Mouse (Mus musculus) left cerebral cortex, postnatal 36 days (tissue): ENCODE measurements at regions not wholly inside any gene's neighbourhood (a gene's known extent, or its start where the extent isn't known, plus 50 kb on each side); places are given as distances from the start of the nearest gene placed in this dataset.
A peak's percentile ranks its signal among the peaks of the same experiment; 100 is the strongest.

Experiments used
- DNase-seq, 2 experiments: peaks; one replicate each; pipeline ENCODE4 v3.0.0; 2021 to 2022; ENCODE audit warnings: low spot score in 2 of 2, mixed read lengths in 1 of 2
- intact Hi-C: fragments of 180-260 bp; cut with DNase I; formaldehyde crosslinking; loops from one replicate; pipeline ENCODE4 v1.15.1; 2025

DNA sequence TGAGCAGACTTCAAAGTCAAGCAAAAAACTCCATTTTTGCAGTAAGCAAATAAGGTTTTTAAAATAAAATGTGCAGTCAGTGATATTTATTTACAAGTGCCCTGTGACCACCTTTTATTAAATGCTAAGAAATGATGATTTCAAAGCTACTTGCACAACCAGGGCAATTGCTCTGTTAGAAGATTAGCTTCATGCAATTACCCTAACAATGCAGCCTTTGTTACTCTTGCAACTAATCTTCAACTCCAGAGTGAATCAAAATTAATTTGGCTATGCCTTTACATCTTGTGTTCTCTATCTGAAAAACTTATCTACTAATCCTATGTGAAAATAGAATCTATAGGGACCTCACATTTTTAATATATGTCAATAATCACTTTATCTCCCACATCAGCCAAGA is 160.3 kb upstream of the Gm6657 start:
- intact Hi-C loops: no loop called here
- no peak for DNase-seq

GRCm38 (mm10) chr12:78046582-78046981 is 147.5 kb upstream of the Gm6657 start:
- intact Hi-C loops: no loop called here
- no peak for DNase-seq

- DNase-seq: peak; percentile 44 to 49
- intact Hi-C loops: loop anchor here (2.0 kb wide), 1 partner anchor 33 kb away; no protein-coding TSS in a partner anchor
Observed at GRCm38 (mm10) chr12:78055956-78056355, 138.1 kb upstream of the Gm6657 start.

DNA sequence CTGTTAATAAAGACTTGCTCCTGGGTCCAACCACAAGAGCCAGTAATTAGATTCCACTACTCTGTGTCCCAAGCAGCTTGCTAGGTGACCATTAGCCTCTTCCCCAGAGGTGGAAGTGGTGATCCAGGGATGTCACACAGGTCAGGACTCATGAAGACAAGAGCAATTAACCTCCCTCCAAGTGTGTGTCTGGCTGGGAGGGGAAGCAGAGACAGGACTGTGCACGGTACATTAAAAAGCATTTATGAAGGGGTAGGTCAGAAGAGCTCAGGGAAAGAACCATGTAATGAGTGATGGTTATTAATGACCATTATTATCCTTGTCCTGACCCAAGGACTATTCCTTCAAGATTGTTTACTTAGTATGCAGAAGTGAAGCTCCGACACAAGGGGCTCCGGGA is 136.9 kb upstream of the Gm6657 start:
- intact Hi-C loops: loop anchor here (2.0 kb wide), 1 partner anchor 32 kb away; no protein-coding TSS in a partner anchor
- no peak for DNase-seq

DNA sequence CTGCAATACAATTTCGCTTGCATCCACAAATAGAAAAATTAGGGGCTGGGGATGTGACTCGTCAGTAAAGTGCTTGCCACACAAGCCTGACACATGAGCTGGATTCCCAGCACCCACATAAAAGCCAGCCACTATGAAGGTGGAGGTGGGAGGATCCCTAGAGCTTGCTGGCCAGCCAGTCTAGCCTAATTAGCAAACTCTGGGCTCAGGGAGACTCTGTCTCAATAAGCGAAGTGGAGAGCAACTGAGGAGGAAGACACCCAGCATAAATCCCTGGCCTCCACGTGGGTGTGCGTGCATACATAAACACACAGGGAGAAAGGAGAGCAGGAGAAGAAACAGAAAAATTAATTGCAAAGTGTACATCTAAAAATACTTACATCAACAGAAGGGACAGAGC is 134.1 kb upstream of the Gm6657 start:
- no peak for DNase-seq
- intact Hi-C loops: no loop called here

DNA sequence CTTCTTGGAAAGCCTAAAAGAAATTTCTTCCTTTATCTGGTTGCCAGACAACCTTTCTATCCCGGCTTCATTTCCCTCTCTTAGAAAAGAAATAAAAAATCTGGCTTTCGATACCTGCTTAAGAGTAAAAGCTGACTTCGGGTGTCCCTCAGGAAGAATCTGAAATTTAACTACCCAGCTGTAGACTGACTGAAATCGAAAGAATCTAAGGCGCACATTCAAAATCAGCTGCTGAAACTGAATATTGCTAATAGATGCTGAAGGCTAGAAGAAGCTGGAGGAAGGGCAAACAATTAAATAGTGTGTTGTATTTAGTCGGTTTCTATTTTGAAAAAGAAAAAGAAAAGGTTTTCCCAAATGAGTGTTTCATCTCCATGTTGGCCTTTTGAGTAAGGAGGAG is 128.0 kb upstream of the Gm6657 start:
- no peak for DNase-seq
- intact Hi-C loops: no loop called here

GRCm38 (mm10) chr12:78072935-78073334 is 121.1 kb upstream of the Gm6657 start:
- no peak for DNase-seq
- intact Hi-C loops: no loop called here

GRCm38 (mm10) chr12:78074290-78074802 is 119.7 kb upstream of the Gm6657 start:
- DNase-seq: no peak
- intact Hi-C loops: no loop called here

GRCm38 (mm10) chr12:78077285-78077684 is 116.8 kb upstream of the Gm6657 start:
- no peak for DNase-seq
- intact Hi-C loops: no loop called here

GRCm38 (mm10) chr12:78082163-78082562 is 111.9 kb upstream of the Gm6657 start:
- DNase-seq: no peak
- intact Hi-C loops: no loop called here

DNA sequence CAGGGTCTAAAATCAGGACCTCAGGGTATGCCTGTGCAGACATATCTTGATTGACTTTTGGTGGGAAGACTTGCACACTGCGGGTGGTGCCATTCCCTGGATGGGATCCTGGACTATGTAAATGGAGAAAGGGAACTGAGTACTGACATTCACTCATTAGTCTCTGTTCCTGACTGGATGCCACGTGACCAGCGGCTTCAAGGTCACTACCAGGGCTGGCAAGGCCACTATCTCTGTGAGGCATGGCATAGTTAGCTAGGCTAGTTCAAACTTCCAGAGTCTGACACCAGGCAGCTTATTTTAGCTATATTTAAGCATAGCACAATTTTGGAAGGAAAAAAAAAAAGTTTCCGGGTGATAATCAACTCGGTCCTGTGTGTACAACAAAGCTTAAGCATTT is 108.0 kb upstream of the Gm6657 start:
- DNase-seq: no peak
- intact Hi-C loops: no loop called here

DNA sequence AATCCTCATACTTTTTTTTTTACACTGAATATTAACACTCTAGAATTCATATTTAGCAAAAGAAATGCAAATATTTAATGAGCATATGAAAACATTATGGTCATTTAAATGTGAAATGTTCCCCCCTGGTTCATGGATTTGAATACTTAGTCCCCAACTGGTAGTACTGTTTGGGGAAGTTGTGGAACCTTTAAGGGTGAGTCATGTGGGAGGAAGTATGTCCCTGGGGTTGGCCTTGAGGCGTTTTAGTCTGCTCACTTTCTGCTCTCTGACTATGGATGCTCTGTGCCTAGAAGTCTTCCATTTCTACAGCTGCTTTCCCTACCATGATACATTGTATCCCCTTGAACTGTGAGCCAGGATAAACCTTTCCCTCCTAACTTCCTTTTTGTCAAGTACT is 106.1 kb upstream of the Gm6657 start:
- no peak for DNase-seq
- intact Hi-C loops: loop anchor here (2.0 kb wide), 1 partner anchor 31 kb away; no protein-coding TSS in a partner anchor

- DNase-seq: no peak
- intact Hi-C loops: loop anchor here (5.0 kb wide), 1 partner anchor 1092 kb away; no protein-coding TSS in a partner anchor
Observed at GRCm38 (mm10) chr12:78094471-78094870, 99.6 kb upstream of the Gm6657 start.

DNA sequence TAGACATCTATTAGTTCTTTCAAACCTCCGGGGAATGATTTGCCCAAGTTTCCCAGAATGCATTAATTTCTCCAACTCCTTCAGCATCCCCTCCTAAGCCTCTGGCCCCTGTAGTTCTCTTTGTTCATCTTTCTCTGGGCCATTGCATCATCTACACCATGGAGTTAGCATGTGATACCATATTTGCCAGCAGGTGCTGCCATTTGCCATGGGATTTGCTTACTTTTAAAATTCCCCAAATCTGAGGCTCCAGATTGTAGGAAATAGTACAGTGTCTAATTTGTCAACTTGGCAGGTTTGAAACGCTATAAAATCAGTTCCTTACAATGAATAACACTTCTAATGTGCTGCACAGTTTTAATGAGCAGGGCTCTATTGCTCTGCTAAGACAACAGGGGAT is 98.7 kb upstream of the Gm6657 start:
- DNase-seq: no peak
- intact Hi-C loops: no loop called here

DNA sequence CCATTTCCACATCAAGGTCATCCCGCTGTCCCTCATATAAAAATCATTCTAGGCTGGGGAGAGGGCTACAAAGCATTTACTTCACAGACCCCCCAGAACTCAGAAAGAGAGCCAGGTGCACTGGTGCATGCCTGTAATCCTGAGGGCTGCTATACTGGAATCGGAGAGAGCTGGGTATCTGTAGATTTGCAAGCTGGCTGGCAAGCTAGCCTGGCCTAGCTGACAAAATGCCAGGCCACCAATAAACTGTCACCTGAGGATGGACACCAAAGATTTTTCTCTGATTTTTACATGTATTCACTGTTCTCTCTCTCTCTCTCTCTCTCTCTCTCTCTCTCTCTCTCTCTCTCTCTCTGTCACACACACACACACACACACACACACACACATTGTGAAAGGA is 98.1 kb upstream of the Gm6657 start:
- intact Hi-C loops: no loop called here
- no peak for DNase-seq

GRCm38 (mm10) chr12:78097119-78097518 is 96.9 kb upstream of the Gm6657 start:
- intact Hi-C loops: no loop called here
- no peak for DNase-seq

DNA sequence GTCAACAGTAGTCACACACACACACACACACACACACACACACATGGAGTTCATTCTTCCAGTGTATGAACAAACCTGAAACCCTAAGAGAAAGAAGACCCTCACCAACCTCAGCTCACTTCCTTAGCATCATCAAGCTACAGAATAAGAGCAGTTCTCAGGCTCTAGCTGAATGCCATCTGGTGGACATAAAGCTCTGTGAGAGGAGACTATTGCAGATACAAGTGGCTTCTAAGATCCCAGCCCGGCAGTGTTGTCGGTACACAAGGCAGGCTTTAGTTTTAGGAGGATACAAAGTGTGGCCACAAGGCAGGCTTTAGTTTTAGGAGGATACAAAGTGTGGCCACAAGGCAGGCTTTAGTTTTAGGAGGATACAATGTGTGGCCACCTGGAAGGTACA is 96.3 kb upstream of the Gm6657 start:
- intact Hi-C loops: no loop called here
- no peak for DNase-seq

DNA sequence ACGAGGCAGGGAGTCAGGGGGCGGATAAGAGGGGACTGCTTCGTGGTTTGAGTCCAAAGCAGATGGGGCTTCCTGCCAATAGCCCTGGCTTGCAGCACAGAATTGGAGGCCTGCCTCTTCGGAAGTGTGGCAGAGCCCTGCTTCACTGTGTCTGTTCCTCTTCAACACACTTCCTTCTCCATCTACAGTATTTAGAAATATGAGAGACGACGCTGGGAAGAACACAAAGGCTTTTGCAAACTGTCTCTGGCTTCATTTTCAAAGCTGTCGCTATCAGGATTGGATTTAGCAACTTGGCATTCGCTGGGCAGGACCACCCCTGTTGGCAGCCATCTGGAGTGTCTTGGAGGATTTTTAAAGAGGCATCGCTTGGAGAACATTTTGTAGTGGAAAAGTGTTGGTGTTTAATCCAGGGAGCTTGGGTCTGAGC is 95.3 kb upstream of the Gm6657 start:
- DNase-seq: peak; percentile 76 to 82
- intact Hi-C loops: no loop called here

GRCm38 (mm10) chr12:78099761-78100160 is 94.3 kb upstream of the Gm6657 start:
- intact Hi-C loops: no loop called here
- no peak for DNase-seq

GRCm38 (mm10) chr12:78100756-78101155 is 93.3 kb upstream of the Gm6657 start:
- no peak for DNase-seq
- intact Hi-C loops: no loop called here

- intact Hi-C loops: no loop called here
- DNase-seq: no peak
Observed at GRCm38 (mm10) chr12:78109931-78110330, 84.1 kb upstream of the Gm6657 start.

DNA sequence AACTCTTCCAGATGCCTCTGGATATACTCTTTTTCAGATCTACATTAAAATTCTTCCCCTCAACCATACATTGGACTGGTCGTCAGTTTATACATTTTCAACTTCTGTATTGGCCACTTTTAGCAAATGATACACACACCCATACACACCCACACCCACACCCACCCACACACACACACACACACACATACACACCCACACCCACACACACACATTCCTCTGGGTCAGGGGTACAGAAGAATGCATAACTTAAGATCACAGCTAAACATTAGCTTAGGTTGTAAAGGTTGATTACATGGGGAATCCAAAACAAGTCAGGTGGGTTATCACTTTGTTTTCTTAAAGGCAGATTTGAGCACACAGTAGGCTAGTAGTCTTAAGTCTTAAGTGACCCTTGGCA is 75.9 kb upstream of the Gm6657 start:
- no peak for DNase-seq
- intact Hi-C loops: no loop called here
